Mouse (Mus musculus) lung, adult 2 months (tissue): ENCODE measurements around the gene Apoc2. TPM values are rescaled to one million over a fixed set of nuclear protein-coding genes. Genes with fewer than 3 reads are reported as not detected.

Experiments
- DNase-seq: peaks from one replicate; pipeline ENCODE4 v3.0.0; 2022
- H3K4me1 ChIP-seq: fragments of 200-500 bp; 2 replicates; pipeline ENCODE4 v1.6.1; 2011; ENCODE audit warnings: low read length; ENCODE audit not compliant: control insufficient read depth, insufficient read depth
- H3K4me3 ChIP-seq: fragments of 200-500 bp; replicated peaks from 2 replicates; pipeline ENCODE3; 2011; ENCODE audit warnings: low read depth, mild to moderate bottlenecking, control low read depth, low read length; ENCODE audit errors: extremely low read depth
- CTCF ChIP-seq: fragments of 200-500 bp; IDR thresholded peaks from 2 replicates; pipeline ENCODE4 v1.5.1; 2011; ENCODE audit warnings: mild to moderate bottlenecking, low read length, control low read depth; ENCODE audit not compliant: insufficient read depth
- POLR2A ChIP-seq: fragments of 200-500 bp; IDR thresholded peaks from 2 replicates; pipeline ENCODE4 v1.6.1; 2011; ENCODE audit warnings: low read depth, mild to moderate bottlenecking, control low read depth, low read length, borderline replicate concordance; ENCODE audit errors: extremely low read depth
- WGBS: fragments of 180-500 bp; shearing (Covaris S2); methylation state at CpG from one replicate; pipeline ENCODE4 v1.1.7; 2018; 5-methylcytosine and 5-hydroxymethylcytosine counted together
- polyA plus RNA-seq: library from polyadenylated mRNA; depleted of rRNA; stranded (reverse); fragments of >200 nt; gene quantifications from 2 replicates; pipeline ENCODE4 v1.2.3, GENCODE M21; 2012; rRNA removed

Gene Apoc2
- polyA plus RNA-seq, 1 experiment, result 5.1 TPM

GRCm38 (mm10) chr7:19623433-19623832 is 54.3 kb downstream of the Apoc2 start:
- TF ChIP-seq CTCF (no peak), POLR2A (no peak)
- 33% methylated on average over 2 of the region's 2 CpGs for WGBS
- H3K4me3 ChIP-seq, result no peak overlapping the region
- H3K4me1 ChIP-seq, result peaks cover 3% of the 10 kb centered on the region; the same call in 1 of the 2 replicates
- no peak for DNase-seq

GRCm38 (mm10) chr7:19622241-19622640 is 55.5 kb downstream of the Apoc2 start:
- TF ChIP-seq CTCF (no peak), POLR2A (no peak)
- 69% methylated on average over 6 of the region's 6 CpGs for WGBS
- no peak for DNase-seq
- no peak overlapping the region for H3K4me3 ChIP-seq
- no peaks in the 10 kb centered on the region for H3K4me1 ChIP-seq

Other genes with a start within 250 kb of the Apoc2 start
- 29.2 and 34.3 TPM in 2 replicates for gene Mark4, start 219.1 kb downstream of the Apoc2 start, polyA plus RNA-seq
- 2.7 and 3.4 TPM in 2 replicates for gene Exoc3l2, start 214.6 kb downstream of the Apoc2 start, polyA plus RNA-seq
- gene Bloc1s3, start 169.6 kb downstream of the Apoc2 start, polyA plus RNA-seq, result 12.2 and 12.9 TPM in 2 replicates
- 63.1 and 93.4 TPM in 2 replicates for gene Trappc6a, start 169.5 kb downstream of the Apoc2 start, polyA plus RNA-seq
- gene Nkpd1, start 160.1 kb downstream of the Apoc2 start, polyA plus RNA-seq, result 0.62 and 17.3 TPM in 2 replicates
- 113 and 121 TPM in 2 replicates for gene Ppp1r37, start 114.9 kb downstream of the Apoc2 start, polyA plus RNA-seq
- 4.3 and 5.0 TPM in 2 replicates for gene Zfp296, start 100.7 kb downstream of the Apoc2 start, polyA plus RNA-seq
- gene Gemin7, start 100.3 kb downstream of the Apoc2 start, polyA plus RNA-seq, result 99.2 and 132 TPM in 2 replicates
- 96.1 and 134 TPM in 2 replicates for gene Clasrp, start 73.5 kb downstream of the Apoc2 start, polyA plus RNA-seq
- gene Relb, start 48.5 kb downstream of the Apoc2 start, polyA plus RNA-seq, result 32.5 and 34.9 TPM in 2 replicates
- gene Clptm1, start 12.9 kb downstream of the Apoc2 start, polyA plus RNA-seq, result 96.8 and 143 TPM in 2 replicates
- gene Gm44805, start 3.5 kb upstream of the Apoc2 start, polyA plus RNA-seq, result not detected in 2 replicates
- gene Apoc4, start 3.5 kb upstream of the Apoc2 start, polyA plus RNA-seq, result 1.1 and 1.4 TPM in 2 replicates
- gene Apoc1, start 14.7 kb upstream of the Apoc2 start, polyA plus RNA-seq, result 25.9 and 29.2 TPM in 2 replicates
- gene Apoe, start 21.2 kb upstream of the Apoc2 start, polyA plus RNA-seq, result 815 and 1,134 TPM in 2 replicates
- 46.0 and 51.3 TPM in 2 replicates for gene Tomm40, start 37.5 kb upstream of the Apoc2 start, polyA plus RNA-seq
- 70.9 and 74.7 TPM in 2 replicates for gene Nectin2, start 72.5 kb upstream of the Apoc2 start, polyA plus RNA-seq
- gene Bcam, start 93.1 kb upstream of the Apoc2 start, polyA plus RNA-seq, result 769 and 829 TPM in 2 replicates
- 16.1 and 21.9 TPM in 2 replicates for gene Cblc, start 118.9 kb upstream of the Apoc2 start, polyA plus RNA-seq
- 38.7 and 71.2 TPM in 2 replicates for gene Bcl3, start 144.8 kb upstream of the Apoc2 start, polyA plus RNA-seq
- 0.52 TPM in 1 of 2 replicates, not detected in the other for gene Gm19345, start 174.1 kb upstream of the Apoc2 start, polyA plus RNA-seq
- gene Ceacam16, start 183.4 kb upstream of the Apoc2 start, polyA plus RNA-seq, result 0.90 and 2.5 TPM in 2 replicates
- gene Ceacam19, start 210.0 kb upstream of the Apoc2 start, polyA plus RNA-seq, result 2.0 TPM in 1 of 2 replicates, not detected in the other
- gene Pvr, start 243.2 kb upstream of the Apoc2 start, polyA plus RNA-seq, result 23.7 and 24.7 TPM in 2 replicates